In genomic region chr10:39369502-39369931, GRCm38 (mm10) we compare ENCODE assay signal across 7 mouse cellular contexts. TPM values are rescaled to one million over a fixed set of nuclear protein-coding genes. Genes with fewer than 3 reads are reported as not detected.
A peak's percentile ranks its signal among the peaks of the same experiment; 100 is the strongest.
DNase-seq lines count a peak whose midpoint lies in the region; ATAC-seq lines count a peak whose summit lies in the region.

No protein-coding gene starts in this region.

- peak; percentile 98 for DNase-seq in adrenal gland, adult 2 months
- DNase-seq in embryo, embryonic 11.5 days (ENCODE audit: low read depth, low spot score) = peak; percentile 95
- DNase-seq in gastrocnemius, postnatal 36 days = peak; percentile 90 to 94
- DNase-seq in left cerebral cortex, postnatal 25 days (ENCODE audit: low spot score in 2 of 2) = peak; percentile 97 to 99
- DNase-seq in midbrain, embryonic 10.5 days (ENCODE audit: low spot score) = peak; percentile 98
- peak; percentile 93 for DNase-seq in right cerebral cortex, postnatal 4 days

- H3K27me3 ChIP-seq in intestine, embryonic 15.5 days (replicated peaks) = no peaks in the 10 kb centered on the region
- peaks cover 21% of the 10 kb centered on the region for H3K27me3 ChIP-seq in midbrain, embryonic 10.5 days (ENCODE audit: low read depth, poor library complexity, severe bottlenecking)

- H3K27ac ChIP-seq in intestine, embryonic 15.5 days = peak overlapping the region; percentile 89
- H3K27ac ChIP-seq in midbrain, embryonic 10.5 days (replicated peaks) = peak overlapping the region; percentile 98

- no peaks in the 10 kb centered on the region for H3K9me3 ChIP-seq in intestine, embryonic 15.5 days
- H3K9me3 ChIP-seq in midbrain, embryonic 10.5 days (replicated peaks) = no peaks in the 10 kb centered on the region

- H3K36me3 ChIP-seq in intestine, embryonic 15.5 days = no peaks in the 10 kb centered on the region
- H3K36me3 ChIP-seq in midbrain, embryonic 10.5 days = no peaks in the 10 kb centered on the region

- ATAC-seq in intestine, embryonic 15.5 days = peak; percentile 99

- H3K9ac ChIP-seq in intestine, embryonic 15.5 days = peak overlapping the region; percentile 90

- H3K4me2 ChIP-seq in intestine, embryonic 15.5 days (replicated peaks) = peak overlapping the region; percentile 86

- under 1% methylated on average over 44 of the region's 44 CpGs for WGBS in intestine, embryonic 15.5 days
- WGBS in midbrain, embryonic 10.5 days = under 1% methylated on average over 39 of the region's 44 CpGs

- H3K4me1 ChIP-seq in intestine, embryonic 15.5 days (replicated peaks) = peaks cover 7% of the 10 kb centered on the region
- H3K4me1 ChIP-seq in midbrain, embryonic 10.5 days = peaks cover 46% of the 10 kb centered on the region

- intact Hi-C loops in gastrocnemius, postnatal 36 days (cut with DNase I) = loop anchor here (10.0 kb wide), 1 partner anchor 195 kb away; no protein-coding TSS in a partner anchor
- intact Hi-C loops in left cerebral cortex, postnatal 25 days (cut with DNase I) = loop anchor here (2.0 to 5.0 kb wide), 2 partner anchors 127 to 199 kb away; no protein-coding TSS in a partner anchor

- peak overlapping the region; percentile 96 for H3K4me3 ChIP-seq in intestine, embryonic 15.5 days (replicated peaks)
- peak overlapping the region; percentile 92 for H3K4me3 ChIP-seq in midbrain, embryonic 10.5 days

RNA-seq across cellular contexts. Expression of gene Fyn, which starts 0.9 kb away (rescaled TPM):
- 10 to 100 TPM; 37.9 to 56.2 TPM for total RNA-seq in adrenal gland, adult 2 months (2021)
- 22.7 and 27.9 TPM in 2 replicates for polyA plus RNA-seq in adrenal gland, adult 2 months (2012; rRNA removed)
- total RNA-seq in gastrocnemius, postnatal 36 days (2021) = 1 to 10 TPM; 6.7 to 8.0 TPM
- polyA plus RNA-seq in intestine, embryonic 15.5 days (2015; fragmentation: Nextera tagmentation; extraction: Ambion mirVana) = 21.3 and 23.4 TPM in 2 replicates
- 100 to 1,000 TPM; 128 to 136 TPM for total RNA-seq in left cerebral cortex, postnatal 25 days (2021)
- polyA plus RNA-seq in midbrain, embryonic 10.5 days (2016; fragmentation: Nextera tagmentation; extraction: Ambion mirVana) = 24.3 and 28.9 TPM in 2 replicates

Comparison
In these comparisons a context has a peak if more than half of its experiments do, and no peak if none do; other contexts are left out.
1. Peak in every context shown above with its lines: DNase-seq, ATAC-seq, H3K4me3 ChIP-seq and H3K27ac ChIP-seq.
2. RNA of gene Fyn, which starts 0.9 kb away (total RNA-seq): 128 to 136 TPM in left cerebral cortex, postnatal 25 days and 37.9 to 56.2 TPM in adrenal gland, adult 2 months; 6.7 to 8.0 TPM in gastrocnemius, postnatal 36 days; every median in the first group is over 4 times any median in the second.